Mouse (Mus musculus): ENCODE results near the gene Nptn. TPM values are rescaled to one million over a fixed set of nuclear protein-coding genes. Genes with fewer than 3 reads are reported as not detected.

The Nptn gene
- 131 and 165 TPM in 2 replicates for total RNA-seq (2012; rRNA removed)

DNA sequence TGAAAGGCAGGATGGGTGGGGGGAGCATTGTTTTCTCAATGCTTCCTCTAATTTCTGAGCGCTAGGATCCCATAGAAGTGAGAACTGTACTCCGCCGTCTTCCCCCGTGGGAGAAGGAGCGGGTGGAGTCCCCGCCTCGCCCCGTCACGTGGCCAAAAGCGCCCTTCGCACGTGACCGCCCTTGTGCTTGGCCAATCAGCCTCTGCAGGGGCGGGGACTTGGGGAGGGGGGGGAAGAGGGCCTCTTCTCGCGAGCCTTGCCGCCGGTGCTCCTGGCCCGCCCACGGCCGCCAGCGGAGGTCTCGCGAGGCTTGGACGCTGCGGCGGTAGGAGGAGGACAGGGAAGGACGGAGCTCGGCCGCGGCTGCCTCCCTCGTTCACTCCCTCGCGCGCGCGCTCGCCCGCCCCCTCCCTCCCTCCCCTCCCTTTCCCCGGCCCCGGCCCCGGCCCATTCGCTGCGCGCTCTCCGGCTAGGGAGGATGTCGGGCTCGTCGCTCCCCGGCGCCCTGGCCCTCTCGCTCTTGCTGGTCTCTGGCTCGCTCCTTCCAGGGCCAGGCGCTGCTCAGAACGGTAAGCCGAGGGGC is at the start of gene Nptn:
Gene Nptn (plus strand): TSS at position 283 of the 583 bp plus-strand sequence.
- 0 out of 2 replicates have a peak, but pooled peaks have one; percentile 5 for TF ChIP-seq ZC3H11A (IDR thresholded peaks at IDR 0.05; ENCODE audit: borderline replicate concordance, low read depth, low read length)
- TF ChIP-seq HCFC1 (IDR thresholded peaks at IDR 0.05; ENCODE audit: borderline replicate concordance, insufficient read depth, low read length), result peak; percentile 47; the same call in 1 of the 2 replicates
- peak; percentile 93 for TF ChIP-seq CHD2 (IDR thresholded peaks at IDR 0.05; ENCODE audit: low read depth, low read length)
- TF ChIP-seq MAFK (IDR thresholded peaks at IDR 0.05; ENCODE audit: insufficient read depth, low read depth, low read length), result no peak
- TF ChIP-seq ZNF384 (IDR thresholded peaks at IDR 0.05; ENCODE audit: low read depth, low read length), result no peak; the same call in 1 of the 2 replicates
- peaks cover 0 to 8% of the 10 kb centered on the region in 2 experiments; a peak in 2 of 4 replicates for H3K4me1 ChIP-seq (ENCODE audit: control insufficient read depth in 2 of 2, insufficient read depth in 2 of 2, low read length in 2 of 2, poor library complexity in 1 of 2)
- H3K9me3 ChIP-seq (ENCODE audit: control insufficient read depth, insufficient read depth, low read depth, low read length), result no peaks in the 10 kb centered on the region
- peak within 1 kb of the TSS; percentile 91 to 100 for H3K4me3 ChIP-seq (ENCODE audit: insufficient read depth in 1 of 2, low read depth in 1 of 2, low read length in 2 of 2, poor library complexity in 1 of 2, severe bottlenecking in 1 of 2)
- peak within 1 kb of the TSS; percentile 99 for H3K9ac ChIP-seq (ENCODE audit: insufficient read depth, low read depth, low read length, poor library complexity, severe bottlenecking)
- H3K27ac ChIP-seq (ENCODE audit: insufficient read depth, low read depth, low read length, poor library complexity, severe bottlenecking), result peak within 1 kb of the TSS; percentile 57
- peak; percentile 98 for DNase-seq (ENCODE audit: low read depth, low spot score)
- in situ Hi-C loops (cut with MboI; ENCODE audit: low sequenced_read_pairs in 2 of 2, unreplicated experiment in 2 of 2), result no loop called here
- no peaks in the 10 kb centered on the region for H3K36me3 ChIP-seq (ENCODE audit: control insufficient read depth, insufficient read depth, low read length, poor library complexity, severe bottlenecking)

DNA sequence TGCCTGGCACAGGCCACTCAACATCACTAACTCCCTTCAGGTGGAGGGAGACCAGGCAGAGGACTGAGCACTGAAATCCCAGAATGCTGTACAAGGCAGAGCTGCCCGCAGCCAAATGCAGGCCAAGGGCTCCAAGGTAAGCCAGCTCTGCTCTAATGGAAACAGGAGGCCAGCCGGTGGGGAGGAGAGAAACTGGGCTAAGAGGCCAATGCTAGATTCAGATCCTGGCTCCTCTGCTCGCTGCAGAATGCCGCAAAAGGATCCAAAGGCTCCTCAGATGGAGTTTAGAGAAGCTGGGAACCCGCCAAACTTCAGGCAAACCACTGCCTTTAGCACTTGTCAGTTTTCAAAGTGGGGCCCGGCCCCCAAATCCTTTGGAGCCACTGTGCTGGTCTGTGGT is 48.7 kb upstream of the Nptn start:
- no peak overlapping the region for H3K9ac ChIP-seq (ENCODE audit: insufficient read depth, low read depth, low read length, poor library complexity, severe bottlenecking)
- no peaks in the 10 kb centered on the region for H3K9me3 ChIP-seq (ENCODE audit: control insufficient read depth, insufficient read depth, low read depth, low read length)
- in situ Hi-C loops (cut with MboI; ENCODE audit: low sequenced_read_pairs in 2 of 2, unreplicated experiment in 2 of 2), result no loop called here
- no peak overlapping the region for H3K4me3 ChIP-seq (ENCODE audit: insufficient read depth in 1 of 2, low read depth in 1 of 2, low read length in 2 of 2, poor library complexity in 1 of 2, severe bottlenecking in 1 of 2)
- peaks cover 41% of the 10 kb centered on the region; the same call in 1 of the 2 replicates for H3K36me3 ChIP-seq (ENCODE audit: control insufficient read depth, insufficient read depth, low read length, poor library complexity, severe bottlenecking)
- H3K27ac ChIP-seq (ENCODE audit: insufficient read depth, low read depth, low read length, poor library complexity, severe bottlenecking), result no peak overlapping the region
- TF ChIP-seq ZNF384 (IDR thresholded peaks at IDR 0.05; ENCODE audit: low read depth, low read length) (no peak), ZC3H11A (IDR thresholded peaks at IDR 0.05; ENCODE audit: borderline replicate concordance, low read depth, low read length) (no peak), HCFC1 (IDR thresholded peaks at IDR 0.05; ENCODE audit: borderline replicate concordance, insufficient read depth, low read length) (no peak), MAFK (IDR thresholded peaks at IDR 0.05; ENCODE audit: insufficient read depth, low read depth, low read length) (no peak), CHD2 (IDR thresholded peaks at IDR 0.05; ENCODE audit: low read depth, low read length) (no peak)
- DNase-seq (ENCODE audit: low read depth, low spot score), result no peak
- peaks cover 0 to 4% of the 10 kb centered on the region in 2 experiments; a peak in 1 of 4 replicates for H3K4me1 ChIP-seq (ENCODE audit: control insufficient read depth in 2 of 2, insufficient read depth in 2 of 2, low read length in 2 of 2, poor library complexity in 1 of 2)

DNA sequence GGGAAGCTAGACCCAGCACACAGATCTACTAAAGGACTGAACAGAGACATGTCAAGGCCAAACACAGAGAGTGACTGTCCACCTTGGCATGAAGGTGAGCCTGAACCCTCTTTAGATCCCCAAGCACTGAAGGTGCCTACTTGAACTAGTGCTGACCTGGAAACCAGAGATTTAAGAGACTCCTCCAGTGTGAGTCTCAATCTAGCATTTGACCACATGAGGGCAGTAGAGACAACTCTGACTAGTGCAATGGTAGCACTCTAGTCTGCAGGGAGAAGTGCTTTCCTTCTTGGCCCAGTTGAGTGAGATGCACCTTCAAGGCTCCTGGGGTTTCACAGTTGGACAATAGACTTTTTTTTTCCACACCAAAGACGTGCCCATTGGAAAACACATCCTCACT is 47.3 kb upstream of the Nptn start:
- Histone ChIP-seq H3K4me1 (ENCODE audit: control insufficient read depth in 2 of 2, insufficient read depth in 2 of 2, low read length in 2 of 2, poor library complexity in 1 of 2) (peaks cover 0 to 4% of the 10 kb centered on the region in 2 experiments; a peak in 1 of 4 replicates), H3K4me3 (ENCODE audit: insufficient read depth in 1 of 2, low read depth in 1 of 2, low read length in 2 of 2, poor library complexity in 1 of 2, severe bottlenecking in 1 of 2) (no peak overlapping the region), H3K9ac (ENCODE audit: insufficient read depth, low read depth, low read length, poor library complexity, severe bottlenecking) (no peak overlapping the region), H3K36me3 (ENCODE audit: control insufficient read depth, insufficient read depth, low read length, poor library complexity, severe bottlenecking) (peaks cover 42% of the 10 kb centered on the region; the same call in 1 of the 2 replicates), H3K27ac (ENCODE audit: insufficient read depth, low read depth, low read length, poor library complexity, severe bottlenecking) (no peak overlapping the region), H3K9me3 (ENCODE audit: control insufficient read depth, insufficient read depth, low read depth, low read length) (no peaks in the 10 kb centered on the region)
- peak; percentile 76 for DNase-seq (ENCODE audit: low read depth, low spot score)
- TF ChIP-seq ZNF384 (IDR thresholded peaks at IDR 0.05; ENCODE audit: low read depth, low read length), result no peak
- no peak for TF ChIP-seq MAFK (IDR thresholded peaks at IDR 0.05; ENCODE audit: insufficient read depth, low read depth, low read length)
- peak; percentile 42; the same call in 1 of the 2 replicates for TF ChIP-seq ZC3H11A (IDR thresholded peaks at IDR 0.05; ENCODE audit: borderline replicate concordance, low read depth, low read length)
- TF ChIP-seq CHD2 (IDR thresholded peaks at IDR 0.05; ENCODE audit: low read depth, low read length), result no peak
- in situ Hi-C loops (cut with MboI; ENCODE audit: low sequenced_read_pairs in 2 of 2, unreplicated experiment in 2 of 2), result no loop called here

DNA sequence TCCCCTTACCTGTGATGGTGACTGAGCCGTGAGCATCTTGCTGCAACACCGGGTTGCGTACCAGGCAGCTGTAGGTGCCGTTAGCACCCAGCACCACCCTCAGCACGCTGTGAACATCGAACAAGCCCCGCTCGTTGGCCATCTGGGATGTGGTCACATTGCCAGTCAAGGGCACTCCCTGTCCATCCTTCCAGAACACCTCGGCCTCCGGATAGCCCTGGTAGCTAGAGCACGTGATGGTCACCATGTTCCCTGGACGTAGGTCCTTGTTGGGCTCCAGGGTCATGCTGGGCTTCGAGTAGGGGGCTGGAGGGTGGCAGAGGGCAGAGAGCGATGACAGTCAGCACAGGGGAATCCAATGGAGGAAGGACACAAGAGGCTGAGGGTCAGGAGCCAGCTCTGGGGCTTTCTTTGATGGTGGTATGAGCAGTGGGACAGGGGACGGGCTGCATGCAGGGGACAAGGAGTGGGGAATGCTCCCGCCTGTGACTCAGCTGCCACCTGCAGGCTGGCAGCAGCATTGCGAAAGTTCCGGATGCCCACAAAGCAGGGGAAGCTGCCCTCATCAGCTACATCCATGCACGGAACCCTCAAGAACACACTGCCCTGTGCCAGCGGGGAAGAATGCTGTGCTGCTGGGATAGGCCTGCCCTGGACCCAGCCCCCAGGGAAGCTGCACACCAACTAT is 46.4 kb upstream of the Nptn start:
- no peak overlapping the region for H3K27ac ChIP-seq (ENCODE audit: insufficient read depth, low read depth, low read length, poor library complexity, severe bottlenecking)
- no peak overlapping the region for H3K4me3 ChIP-seq (ENCODE audit: insufficient read depth in 1 of 2, low read depth in 1 of 2, low read length in 2 of 2, poor library complexity in 1 of 2, severe bottlenecking in 1 of 2)
- peaks cover 39% of the 10 kb centered on the region; the same call in 1 of the 2 replicates for H3K36me3 ChIP-seq (ENCODE audit: control insufficient read depth, insufficient read depth, low read length, poor library complexity, severe bottlenecking)
- H3K4me1 ChIP-seq (ENCODE audit: control insufficient read depth in 2 of 2, insufficient read depth in 2 of 2, low read length in 2 of 2, poor library complexity in 1 of 2), result peaks cover 0 to 4% of the 10 kb centered on the region in 2 experiments; a peak in 1 of 4 replicates
- no peak overlapping the region for H3K9ac ChIP-seq (ENCODE audit: insufficient read depth, low read depth, low read length, poor library complexity, severe bottlenecking)
- H3K9me3 ChIP-seq (ENCODE audit: control insufficient read depth, insufficient read depth, low read depth, low read length), result no peaks in the 10 kb centered on the region
- DNase-seq (ENCODE audit: low read depth, low spot score), result no peak
- TF ChIP-seq CHD2 (IDR thresholded peaks at IDR 0.05; ENCODE audit: low read depth, low read length), result no peak
- no peak for TF ChIP-seq HCFC1 (IDR thresholded peaks at IDR 0.05; ENCODE audit: borderline replicate concordance, insufficient read depth, low read length)
- no peak for TF ChIP-seq MAFK (IDR thresholded peaks at IDR 0.05; ENCODE audit: insufficient read depth, low read depth, low read length)
- no peak for TF ChIP-seq ZC3H11A (IDR thresholded peaks at IDR 0.05; ENCODE audit: borderline replicate concordance, low read depth, low read length)
- no peak for TF ChIP-seq ZNF384 (IDR thresholded peaks at IDR 0.05; ENCODE audit: low read depth, low read length)
- in situ Hi-C loops (cut with MboI; ENCODE audit: low sequenced_read_pairs in 2 of 2, unreplicated experiment in 2 of 2), result no loop called here
